Mouse (Mus musculus) stomach, adult 2 months (tissue): ENCODE data around the gene Cxcl14. TPM values are rescaled to one million over a fixed set of nuclear protein-coding genes. Genes with fewer than 3 reads are reported as not detected.

Source experiments
- polyA plus RNA-seq: library from polyadenylated mRNA; depleted of rRNA; stranded (reverse); fragments of >200 nt; gene quantifications from 2 replicates; pipeline ENCODE4 v1.2.3, GENCODE M21; 2012; rRNA removed

Cxcl14 gene
- 12.6 and 31.1 TPM in 2 replicates for polyA plus RNA-seq

GRCm38 (mm10) chr13:56295943-56296658 is at the start of gene Cxcl14:
Gene Cxcl14 (minus strand): TSS chr13:56296551.

GRCm38 (mm10) chr13:56251924-56252619 is 44.3 kb downstream of the Cxcl14 start, which contains the start of gene Neurog1:
Gene Neurog1 (minus strand): TSS chr13:56252163.

Other genes starting within 250 kb of the Cxcl14 start
- gene H2afy, start 160.2 kb downstream of the Cxcl14 start, polyA plus RNA-seq = 38.3 and 51.7 TPM in 2 replicates
- gene Tifab, start 117.7 kb downstream of the Cxcl14 start, polyA plus RNA-seq = 1.3 and 1.9 TPM in 2 replicates
- not detected in 2 replicates for gene Neurog1, start 44.4 kb downstream of the Cxcl14 start, polyA plus RNA-seq
- not detected in 2 replicates for gene Gm3045, start 130.0 kb upstream of the Cxcl14 start, polyA plus RNA-seq
- 0.12 and 0.28 TPM in 2 replicates for gene Slc25a48, start 141.8 kb upstream of the Cxcl14 start, polyA plus RNA-seq
- gene Il9, start 185.7 kb upstream of the Cxcl14 start, polyA plus RNA-seq = not detected in 2 replicates
- 0.14 and 0.24 TPM in 2 replicates for gene Fbxl21, start 225.9 kb upstream of the Cxcl14 start, polyA plus RNA-seq